Mouse (Mus musculus): ENCODE data around the gene Cdh12.
"Not testable (repeated sequence)": the region's sequence is repeated elsewhere in the genome, so short reads cannot be mapped to it uniquely, and the experiment has no call there.

Cdh12 gene

DNA sequence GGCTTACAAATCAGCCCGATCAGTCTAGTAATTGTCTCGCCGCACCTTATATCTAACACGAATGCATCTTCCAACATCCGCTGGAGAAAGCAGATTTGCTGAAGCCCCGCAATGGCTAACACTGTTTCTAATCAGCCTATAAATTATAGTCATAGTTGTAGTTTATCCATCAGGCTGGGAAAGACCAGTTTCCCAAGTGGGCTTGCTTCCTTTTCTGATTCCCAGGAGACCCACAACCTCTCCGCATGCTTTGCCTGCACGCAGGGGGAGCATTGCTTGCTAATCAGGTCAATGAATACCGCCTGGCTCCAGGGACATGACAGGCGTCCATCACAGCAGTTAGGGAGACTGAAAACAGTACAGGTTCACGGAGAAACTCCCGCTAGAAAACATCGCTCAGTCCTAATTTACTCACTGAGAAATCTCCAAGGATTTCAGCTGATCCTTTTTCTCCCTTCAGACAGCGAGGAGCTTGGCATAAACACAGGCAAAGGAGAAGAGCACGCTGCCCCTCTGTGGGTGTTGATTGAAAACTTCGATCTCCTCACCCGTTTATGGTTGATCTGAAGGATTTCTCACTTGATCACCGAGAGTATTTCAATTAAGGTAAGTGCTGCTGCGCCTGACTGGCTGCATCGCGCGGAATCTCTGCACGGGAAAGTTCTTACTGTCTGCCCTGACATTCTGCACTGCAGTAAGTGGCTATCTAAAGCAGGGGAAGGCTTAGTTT lies 662.0 kb downstream of the Cdh12 start:
- DNase-seq: no peak

DNA sequence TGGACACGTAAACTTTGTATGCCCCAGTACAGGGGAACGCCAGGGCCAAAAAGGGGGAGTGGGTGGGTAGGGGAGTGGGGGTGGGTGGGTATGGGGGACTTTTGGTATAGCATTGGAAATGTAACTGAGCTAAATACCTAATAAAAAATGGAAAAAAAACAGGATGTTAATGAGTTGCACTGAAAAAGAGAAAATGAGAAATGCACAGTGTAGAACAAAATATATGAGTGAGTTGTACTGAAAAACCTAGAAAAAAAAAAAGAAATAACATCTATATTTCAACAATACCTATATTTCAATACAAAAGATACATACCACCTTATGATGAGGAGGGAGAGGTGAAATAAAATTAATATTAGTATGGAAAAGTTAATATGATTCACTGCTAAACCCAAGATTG lies 665.7 kb downstream of the Cdh12 start:
- DNase-seq: not testable (repeated sequence)

DNA sequence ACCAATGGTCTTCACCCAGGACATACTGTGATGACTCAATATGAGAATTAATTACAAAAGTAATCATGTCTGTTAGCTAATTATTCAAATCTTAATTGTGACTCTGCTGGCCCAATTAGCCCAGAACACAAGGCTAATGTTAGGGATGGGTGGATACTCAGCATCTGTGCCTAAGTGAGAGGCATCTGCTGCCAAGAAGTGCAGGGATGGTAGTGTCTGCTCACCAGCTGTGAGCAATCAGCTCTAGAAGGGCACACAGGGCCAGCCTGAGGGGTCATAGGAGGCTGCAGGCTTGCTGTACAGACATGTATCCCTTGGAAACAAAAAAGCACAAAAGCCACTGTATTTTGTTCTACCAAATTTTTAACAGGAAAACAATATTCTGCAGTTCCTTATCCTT lies 681.6 kb downstream of the Cdh12 start:
- no peak for DNase-seq

DNA sequence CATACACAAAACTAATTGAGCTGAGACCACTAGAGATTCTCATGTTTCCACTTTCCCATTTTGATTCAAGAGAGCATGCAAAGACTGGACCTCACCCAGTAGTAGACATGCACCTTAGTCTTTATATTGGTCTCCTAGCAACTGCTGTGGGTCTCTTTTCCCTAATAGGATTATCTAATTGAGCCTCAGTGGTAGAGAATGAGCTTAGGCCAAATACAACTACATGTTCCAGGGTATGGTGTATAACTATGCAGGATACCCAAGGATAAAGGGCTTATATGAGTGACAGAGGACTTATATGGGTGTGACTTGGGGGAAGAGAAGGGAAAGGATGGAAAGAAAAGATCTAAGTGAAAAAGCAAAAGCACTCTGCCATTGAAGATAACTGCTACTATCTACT lies 683.9 kb downstream of the Cdh12 start:
- DNase-seq: no peak

DNA sequence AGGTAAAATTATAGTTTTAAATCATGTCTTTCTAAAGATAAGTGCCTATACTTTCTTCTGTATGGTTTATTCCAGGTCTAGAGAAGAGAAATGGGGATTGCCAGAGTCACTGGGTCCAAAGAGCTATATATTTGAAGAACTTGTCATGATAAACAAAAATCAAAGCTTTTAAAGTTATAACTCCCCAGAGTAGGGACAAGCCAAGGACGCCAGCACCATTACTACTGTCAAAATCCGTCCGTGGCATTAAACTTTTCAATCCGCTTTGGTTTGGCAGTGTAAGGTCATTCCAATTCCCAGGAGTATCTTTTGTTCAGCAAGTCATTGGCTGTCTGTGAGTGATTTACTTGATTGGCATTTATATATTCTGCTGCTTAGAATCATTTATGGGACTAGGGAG lies 697.8 kb downstream of the Cdh12 start:
- DNase-seq: no peak

DNA sequence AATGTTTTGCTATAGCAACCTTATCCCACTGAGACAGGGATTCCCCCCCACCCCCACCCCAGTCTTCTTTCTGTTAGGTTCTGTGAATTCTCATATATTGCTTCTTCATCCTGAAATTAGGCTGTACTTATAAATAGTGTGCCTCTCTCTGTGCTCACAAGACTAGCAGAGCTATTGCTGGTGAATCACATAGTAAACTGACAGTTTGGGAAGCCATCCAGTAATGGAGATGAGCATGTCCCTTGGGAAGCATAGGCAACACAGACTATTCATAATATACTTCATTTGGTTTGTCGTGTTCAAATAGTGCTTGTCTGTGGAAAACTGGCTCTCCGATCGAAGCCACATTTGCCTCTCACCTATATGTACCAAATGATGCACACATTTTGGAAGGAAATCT lies 704.5 kb downstream of the Cdh12 start:
- no peak for DNase-seq

DNA sequence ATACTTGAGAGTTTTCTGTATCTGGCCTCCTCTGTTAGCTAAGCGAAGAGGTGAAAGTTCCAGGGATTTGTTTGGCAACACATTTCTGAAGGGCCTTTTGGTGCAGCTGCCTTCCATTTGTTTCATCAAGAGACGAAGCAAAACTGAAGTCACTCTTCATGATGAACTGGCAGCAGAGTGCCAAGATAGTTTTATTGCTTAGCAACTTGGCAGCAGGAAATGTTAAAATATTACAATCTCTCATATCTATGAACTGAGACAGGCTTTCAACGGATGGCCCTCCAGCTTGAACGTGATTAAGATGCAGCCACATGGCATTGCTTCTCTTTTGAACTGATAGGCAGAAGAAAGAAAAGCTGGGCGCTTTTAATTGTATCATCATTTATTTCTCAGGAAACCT lies 730.7 kb downstream of the Cdh12 start:
- DNase-seq: no peak

DNA sequence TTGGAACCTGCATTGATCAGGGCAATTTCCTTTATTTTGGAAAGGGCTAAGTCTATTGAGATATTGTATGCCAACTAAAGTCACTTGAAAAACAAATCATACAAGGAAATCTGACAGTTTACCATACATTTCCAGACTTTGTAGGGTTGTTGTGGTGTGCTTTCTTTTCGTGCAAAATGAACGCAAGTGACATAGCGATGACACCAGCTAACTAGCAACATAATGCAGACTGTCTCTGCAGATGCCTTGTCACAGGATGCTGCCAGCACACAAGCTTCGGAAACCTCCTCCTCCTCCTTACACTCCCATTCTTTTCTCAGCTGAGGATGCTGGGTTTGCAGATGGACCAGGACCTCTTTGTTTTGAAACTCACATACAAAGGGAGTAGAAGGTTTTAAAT lies 731.1 kb downstream of the Cdh12 start:
- DNase-seq: no peak

DNA sequence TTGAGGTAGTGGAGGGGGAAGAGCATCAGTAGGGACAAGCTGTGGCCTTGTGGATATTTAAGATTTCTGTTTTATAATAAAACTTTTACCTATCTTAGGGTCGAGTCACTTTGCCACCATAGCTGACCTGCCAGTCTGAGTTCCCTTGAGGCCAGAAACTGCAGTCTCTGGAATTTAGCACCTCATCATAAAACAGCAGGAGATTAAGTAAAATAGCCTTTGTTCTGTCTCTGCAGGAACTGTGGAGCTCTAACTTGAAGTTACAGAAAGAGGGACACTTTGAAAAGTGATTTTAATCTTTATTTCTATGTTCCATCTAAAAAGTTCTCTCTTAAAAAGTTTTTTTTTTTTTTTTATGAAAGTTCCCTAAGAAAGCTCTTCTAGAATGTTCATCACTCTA lies 736.7 kb downstream of the Cdh12 start:
- DNase-seq: no peak

DNA sequence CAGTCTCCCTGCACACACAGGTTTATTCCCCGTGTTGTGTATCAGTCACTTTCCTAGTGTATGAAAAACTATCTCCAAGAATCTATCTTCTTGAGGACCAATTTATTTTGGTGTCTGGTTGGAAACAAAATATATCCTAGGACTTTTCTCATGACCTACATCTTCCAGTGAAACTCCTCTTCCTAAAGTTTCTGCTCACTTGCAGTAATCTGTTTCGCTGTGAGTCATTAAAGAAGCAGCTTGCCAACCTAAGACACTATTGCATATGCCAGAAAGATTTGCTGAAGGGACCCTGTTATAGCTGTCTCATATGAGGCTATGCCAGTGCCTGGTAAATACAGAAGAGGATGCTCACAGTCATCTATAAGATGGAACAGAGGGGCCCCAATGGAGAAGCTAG lies 761.0 kb downstream of the Cdh12 start:
- not testable (repeated sequence) for DNase-seq

DNA sequence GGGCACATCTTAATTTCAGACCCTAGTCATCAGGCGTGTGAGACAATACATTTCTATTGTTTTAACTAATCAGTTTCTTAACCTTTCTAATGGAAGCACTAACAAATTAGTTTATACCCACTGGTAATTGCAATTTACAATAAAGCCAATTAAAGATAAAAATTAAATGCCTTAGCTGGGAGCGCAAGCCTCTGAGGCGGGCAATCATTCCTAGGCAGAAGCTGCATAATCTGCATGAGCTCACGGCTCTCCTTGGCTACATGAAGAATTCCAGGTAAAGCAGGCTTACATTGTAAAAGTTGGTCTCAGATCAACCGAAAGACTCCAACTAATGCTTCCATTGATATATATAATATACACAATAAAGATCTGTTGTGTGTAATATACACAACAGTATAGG lies 773.9 kb downstream of the Cdh12 start:
- DNase-seq: no peak

DNA sequence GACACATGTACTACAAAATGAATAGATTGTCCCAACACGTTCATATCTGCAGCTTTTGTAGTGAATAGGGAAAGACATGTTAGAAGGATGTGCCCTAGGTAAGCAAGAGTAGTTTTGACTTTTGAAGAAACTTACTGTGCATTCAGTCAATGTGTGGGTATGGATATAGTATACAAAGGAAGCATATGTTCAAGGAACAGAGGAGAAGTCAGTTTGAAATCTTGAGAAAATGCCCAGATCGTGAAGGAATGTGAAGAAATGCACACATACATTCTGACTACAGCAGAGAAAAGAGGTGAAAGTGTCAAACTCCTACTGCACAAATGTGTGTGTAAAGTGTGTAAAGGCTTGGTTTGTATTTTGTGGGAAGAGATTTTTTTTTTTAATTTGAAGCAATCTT lies 812.3 kb downstream of the Cdh12 start:
- DNase-seq: no peak

DNA sequence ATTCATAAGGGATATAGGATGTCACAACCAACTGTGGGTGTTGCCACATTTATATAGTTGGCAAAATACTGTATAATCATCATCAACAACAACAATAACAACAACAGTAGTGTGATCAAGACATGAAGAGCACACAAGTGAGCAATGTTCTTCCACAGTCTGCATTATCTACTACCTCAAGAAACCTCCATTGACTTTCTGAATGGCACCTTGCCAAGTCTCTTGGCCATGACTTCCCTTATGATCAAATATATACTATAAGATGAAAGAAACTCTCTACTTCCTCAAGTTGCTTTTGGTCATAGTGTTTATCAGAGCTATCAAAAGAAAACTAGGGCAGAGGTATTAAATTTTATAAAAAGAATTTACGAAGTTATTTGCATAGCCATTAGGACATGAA lies 820.8 kb downstream of the Cdh12 start:
- no peak for DNase-seq

DNA sequence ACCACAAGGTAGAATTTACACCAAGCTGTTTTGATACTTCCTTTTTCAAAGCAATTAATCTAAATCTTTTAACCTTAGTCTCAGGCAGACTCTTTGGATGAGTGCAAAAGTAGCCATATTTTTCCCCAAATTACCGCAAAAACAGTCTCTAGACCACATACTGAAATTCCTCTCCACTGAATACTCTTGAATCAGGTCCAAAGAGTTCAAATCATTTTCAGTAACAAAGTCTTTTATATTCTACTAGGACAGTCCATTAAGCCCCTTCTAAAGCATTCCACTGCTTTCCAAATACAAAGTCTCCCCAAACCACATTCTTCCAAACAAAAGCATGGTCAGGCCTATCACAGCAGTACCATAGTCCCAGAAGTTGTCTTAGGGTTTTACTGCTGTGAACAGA lies 848.0 kb downstream of the Cdh12 start:
- no peak for DNase-seq

DNA sequence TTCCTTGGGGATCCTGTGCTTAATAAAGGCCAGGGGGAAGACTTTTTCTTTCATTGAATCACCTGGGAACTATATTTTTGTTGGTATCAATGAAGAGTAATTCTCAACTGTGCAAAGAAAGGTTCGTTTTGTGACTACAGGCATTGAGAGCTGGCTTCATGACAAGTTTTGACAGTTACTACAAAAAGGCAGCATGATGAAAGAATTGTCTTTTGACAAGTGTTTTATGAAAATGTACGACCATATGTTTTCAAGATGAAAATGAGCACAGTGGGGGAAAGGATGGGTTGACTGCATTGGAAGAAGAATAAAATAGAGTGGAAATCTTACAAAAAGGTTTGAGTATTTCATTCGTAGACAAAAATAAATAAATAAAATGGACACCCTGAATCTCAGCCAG lies 866.4 kb downstream of the Cdh12 start:
- no peak for DNase-seq

DNA sequence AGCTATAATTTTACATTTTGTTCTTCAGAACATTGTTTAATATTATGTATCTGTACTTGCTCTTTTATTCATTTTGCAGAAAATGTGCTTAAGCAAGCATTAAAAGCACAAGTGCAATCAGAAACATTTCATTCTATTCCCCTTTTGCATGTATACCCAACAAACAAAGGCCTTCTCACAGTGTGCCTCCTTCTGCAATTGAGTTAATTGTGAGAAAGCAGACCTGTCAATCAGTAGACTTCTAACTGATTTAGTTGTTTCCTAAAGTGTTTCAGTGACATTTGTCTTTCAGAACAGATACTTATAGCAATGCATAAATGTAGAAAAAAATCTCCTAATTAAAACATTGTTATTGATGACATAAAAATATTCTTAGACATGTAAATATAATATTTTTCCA lies 894.8 kb downstream of the Cdh12 start:
- DNase-seq: no peak

DNA sequence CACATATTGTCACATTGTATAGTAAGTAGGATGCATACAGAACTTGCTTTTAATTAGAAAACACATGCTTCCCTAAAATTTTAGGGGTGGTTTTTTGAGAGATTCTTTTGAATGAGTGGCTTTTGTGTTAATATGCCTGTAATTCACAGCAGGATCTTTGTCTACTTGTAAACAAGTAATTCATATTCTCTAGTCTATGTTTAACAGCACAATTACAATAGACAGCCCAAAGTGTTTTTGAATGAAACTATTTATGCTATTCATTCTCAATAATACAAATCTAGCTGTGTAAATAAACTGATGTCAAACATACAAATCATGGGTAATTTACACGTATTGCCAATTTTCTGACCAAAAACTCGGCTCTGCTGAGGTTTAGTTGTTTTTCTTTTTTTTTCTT lies 895.3 kb downstream of the Cdh12 start:
- no peak for DNase-seq

DNA sequence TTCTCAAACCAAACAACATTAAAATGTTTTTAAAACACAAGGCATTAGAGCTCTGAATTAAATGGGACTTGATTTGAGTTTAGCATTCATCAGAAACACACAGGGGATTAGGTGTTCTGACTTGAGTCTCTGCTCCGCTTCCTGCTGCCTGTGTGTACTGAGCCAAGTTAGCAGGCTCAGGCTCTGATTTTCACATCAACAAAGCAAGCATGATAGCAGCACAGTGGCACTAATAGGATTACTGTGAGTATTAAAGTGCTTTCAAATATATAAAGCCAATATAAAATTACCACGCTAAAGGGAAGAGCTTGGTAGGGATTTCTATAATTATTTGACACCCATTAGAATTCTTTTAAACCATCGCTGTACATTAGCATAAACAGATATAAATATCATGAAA lies 895.7 kb downstream of the Cdh12 start:
- no peak for DNase-seq

DNA sequence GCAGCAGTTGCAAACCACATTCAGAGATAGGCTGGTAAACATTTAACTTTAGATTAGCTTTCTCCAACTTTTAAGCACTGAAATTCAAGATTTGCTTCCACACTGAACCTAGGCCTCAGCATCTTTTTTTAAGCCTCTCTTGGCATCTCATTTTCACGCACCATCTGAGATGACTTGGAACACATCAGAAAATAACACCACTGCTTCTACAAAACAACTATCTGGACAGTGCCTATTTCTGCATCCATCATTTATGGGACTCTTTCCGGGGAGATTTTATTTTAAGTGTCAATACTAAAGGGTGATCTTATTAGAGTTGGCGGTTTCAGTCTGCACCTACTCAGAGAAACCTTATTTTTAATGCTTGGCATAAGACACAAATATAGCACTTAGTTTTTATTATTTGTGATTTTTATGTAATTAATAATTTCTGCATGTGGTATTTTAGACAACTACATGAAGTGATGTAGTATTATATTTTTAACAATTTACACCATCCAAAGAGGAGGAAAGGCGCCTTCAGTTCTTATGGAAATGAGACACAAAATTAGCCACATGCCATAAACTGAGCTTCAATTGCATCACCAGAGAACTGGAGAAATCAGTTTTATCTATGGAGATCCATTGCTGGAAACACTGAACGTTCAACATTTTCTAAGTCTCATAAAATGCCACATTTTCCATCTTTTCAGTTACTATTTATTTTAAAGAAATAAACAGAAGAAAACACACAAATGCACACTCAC lies 906.5 kb downstream of the Cdh12 start:
- no peak for DNase-seq

DNA sequence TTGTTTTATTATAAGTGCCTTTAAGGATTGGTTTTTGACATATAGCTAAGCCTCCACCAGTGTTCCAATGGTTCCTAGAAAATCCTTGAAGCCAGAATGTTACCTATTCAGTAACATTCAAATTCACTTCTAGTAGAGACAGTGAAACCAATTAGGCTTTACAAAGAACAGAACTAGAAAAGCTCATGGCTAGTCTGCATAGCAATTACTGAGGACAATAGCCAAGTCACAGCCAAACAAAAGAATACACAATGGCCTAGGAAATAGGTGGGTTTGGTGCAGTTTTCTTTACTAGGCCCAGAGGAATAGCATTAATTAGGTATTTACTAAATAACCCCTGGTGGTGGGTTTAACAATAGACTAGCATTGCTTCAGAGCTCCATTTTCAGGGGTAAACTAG lies 917.3 kb downstream of the Cdh12 start:
- DNase-seq: no peak

DNA sequence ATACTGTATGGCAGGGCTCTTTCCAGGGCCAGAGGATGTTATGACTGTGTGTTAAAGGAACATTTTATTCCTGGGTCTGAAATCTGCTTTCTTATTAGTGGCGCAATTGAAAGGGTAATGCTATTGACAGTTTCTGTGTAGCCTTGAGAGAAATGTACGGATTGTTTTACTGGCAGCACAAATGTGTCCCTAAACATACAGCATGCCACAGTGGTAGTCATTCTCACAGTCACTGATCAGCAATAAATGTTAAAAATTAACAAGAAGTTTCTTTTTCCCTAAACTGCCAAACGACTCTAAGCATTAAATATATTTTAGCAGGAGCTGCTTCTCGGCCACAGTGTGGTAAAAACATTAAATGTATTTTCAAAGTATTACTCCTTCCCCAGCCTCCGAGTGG lies 926.4 kb downstream of the Cdh12 start:
- no peak for DNase-seq

DNA sequence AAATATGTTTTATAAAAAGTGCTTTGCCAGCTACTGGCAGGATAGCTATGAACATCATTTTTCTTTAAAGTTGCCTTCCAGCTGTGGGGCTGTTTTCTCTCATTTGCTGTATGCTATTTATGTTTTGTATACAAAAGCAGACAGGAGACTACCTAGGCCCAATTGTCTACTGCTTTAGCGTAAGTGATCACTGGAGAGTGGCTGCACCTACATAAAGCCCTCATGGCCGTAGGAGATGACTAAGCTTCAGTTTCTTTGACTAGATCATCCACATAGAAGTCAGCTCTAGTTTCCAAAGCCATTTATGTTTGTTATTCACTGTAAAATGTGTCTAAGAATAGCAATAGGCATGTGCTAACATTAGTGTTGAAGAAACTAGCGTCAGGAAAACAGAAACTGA lies 926.8 kb downstream of the Cdh12 start:
- DNase-seq: no peak

DNA sequence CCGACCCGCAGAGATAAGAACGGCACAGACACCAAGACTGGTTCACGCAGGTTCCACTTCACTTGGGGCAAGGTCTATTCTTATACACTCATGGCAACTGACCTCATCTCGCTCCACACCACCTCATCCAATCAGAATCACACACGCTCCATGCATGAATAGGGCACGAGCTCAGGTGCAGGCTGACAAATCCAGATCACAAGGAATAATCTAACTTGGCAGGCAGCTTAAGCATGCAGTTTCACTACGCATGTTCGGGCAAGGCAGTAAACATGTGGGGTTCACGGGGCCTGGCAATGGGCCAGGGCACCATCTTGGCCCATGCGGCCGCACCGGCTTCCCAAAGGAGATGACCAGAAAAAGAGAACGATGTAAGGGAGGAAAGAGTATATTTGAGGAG lies 942.4 kb downstream of the Cdh12 start:
- not testable (repeated sequence) for DNase-seq

DNA sequence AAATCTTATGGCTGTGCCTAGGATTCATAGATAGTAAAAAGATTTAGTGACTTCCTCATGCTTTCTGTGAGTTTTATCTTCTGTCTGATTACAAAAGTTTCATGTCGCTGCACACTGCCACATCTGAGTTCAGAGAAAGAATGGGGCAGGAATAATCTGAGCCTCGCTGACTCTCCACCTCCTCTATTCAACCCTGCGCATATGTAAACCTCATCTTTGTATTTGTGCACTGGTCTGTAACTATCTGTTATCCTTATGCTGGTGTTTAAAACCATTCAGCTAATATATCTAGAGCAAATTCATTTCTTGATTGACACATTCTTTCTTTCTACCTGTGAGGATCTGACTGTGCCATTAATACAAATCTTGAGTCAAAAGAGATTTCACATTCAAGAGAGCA lies 944.0 kb downstream of the Cdh12 start:
- no peak for DNase-seq

DNA sequence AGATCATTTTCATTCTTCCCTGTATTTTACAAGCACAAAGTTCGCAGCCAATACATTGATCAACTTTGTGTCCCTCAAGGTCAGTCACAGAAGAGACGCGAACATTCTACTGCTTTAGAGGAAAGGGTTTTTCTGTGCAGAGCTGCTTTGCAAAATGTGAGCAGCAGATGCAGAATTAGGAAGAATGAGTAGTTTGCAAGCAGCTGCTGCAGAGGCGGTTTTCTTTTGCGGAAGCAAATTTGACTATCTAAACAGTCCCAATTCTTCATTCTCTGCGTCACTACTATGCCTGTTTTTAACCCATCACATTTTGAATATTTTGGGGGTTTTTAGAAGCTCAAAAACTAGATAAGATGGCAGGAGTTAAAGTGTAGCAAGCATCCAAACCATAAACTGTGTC lies 956.1 kb downstream of the Cdh12 start:
- DNase-seq: no peak

Measured in kidney, adult 18-20 months (tissue).